Mouse (Mus musculus): ENCODE measurements around the gene Cep295.

DNA sequence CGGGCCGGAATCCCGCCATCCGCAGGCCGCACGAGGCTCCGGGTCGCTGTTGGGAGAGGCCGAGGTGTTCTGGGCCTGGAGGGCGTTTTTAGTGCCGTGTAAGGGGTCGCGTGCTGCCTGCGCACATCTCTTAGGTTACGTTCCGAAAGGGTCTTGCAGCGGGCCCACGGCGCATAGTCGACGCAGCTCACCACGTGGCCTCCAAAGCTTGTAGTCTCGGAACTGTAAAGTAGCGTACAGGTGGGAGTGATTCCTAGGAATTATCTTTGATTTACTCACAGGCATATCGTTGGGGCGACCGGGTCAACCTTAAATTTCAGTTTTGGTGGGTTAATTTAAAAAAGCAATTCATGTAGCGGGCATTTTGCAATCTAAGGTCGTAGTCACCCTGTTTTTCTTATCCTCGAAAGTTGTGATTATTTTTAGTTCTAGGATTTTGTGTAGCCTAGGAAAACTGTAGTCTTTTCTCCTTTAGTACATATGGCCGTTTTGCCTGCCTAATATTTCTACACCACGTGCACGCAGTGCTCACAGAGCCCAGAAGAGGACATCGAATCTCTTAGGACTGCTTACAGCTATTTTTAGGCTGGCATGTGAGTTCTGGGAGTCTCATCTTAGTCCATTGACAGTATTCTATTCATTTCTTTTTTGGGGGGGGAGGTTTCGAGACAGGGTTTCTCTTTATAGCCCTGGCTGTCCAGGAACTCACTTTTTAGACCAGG lies 51.0 kb downstream of the Cep295 start, which contains the start of gene 4931406C07Rik:
- TF ChIP-seq GATA1 (IDR thresholded peaks at IDR 0.05; ENCODE audit: low read length) (no peak), TAL1 (IDR thresholded peaks at IDR 0.05; ENCODE audit: low read length) (no peak)

Data from erythroblast, embryonic 14.5 days (primary cell).